Mouse (Mus musculus) MEL (cell line): ENCODE results near the gene Rab11fip3. TPM values are rescaled to one million over a fixed set of nuclear protein-coding genes. Genes with fewer than 3 reads are reported as not detected.

Experiments used
- DNase-seq: peaks from one replicate; pipeline ENCODE4 v3.0.0; 2011; ENCODE audit warnings: low read depth, low spot score
- H3K27ac ChIP-seq: 2 replicates; pipeline ENCODE4 v1.5.1; 2012; ENCODE audit warnings: low read depth, mild to moderate bottlenecking, control low read depth, low read length, moderate library complexity; ENCODE audit not compliant: control insufficient read depth
- H3K27me3 ChIP-seq, 2 experiments: fragments of 150-350 bp in 1 of 2; sonication (generic) in 1 of 2; 2 replicates each; pipeline ENCODE4 v1.6.1; 2012; ENCODE audit warnings: low read length in 2 of 2, mild to moderate bottlenecking in 2 of 2, improper control_type of control experiment in 1 of 2, moderate library complexity in 1 of 2; ENCODE audit not compliant: insufficient read depth in 2 of 2, control insufficient read depth in 1 of 2
- H3K36me3 ChIP-seq, 2 experiments: 2 replicates each; pipeline ENCODE4 v1.6.1; 2012 to 2014; ENCODE audit warnings: low read length in 2 of 2, improper control_type of control experiment in 1 of 2, inconsistent platforms in 1 of 2, mild to moderate bottlenecking in 1 of 2; ENCODE audit not compliant: insufficient read depth in 2 of 2, control insufficient read depth in 1 of 2
- H3K4me1 ChIP-seq, 2 experiments: fragments of 150-350 bp in 1 of 2; sonication (generic) in 1 of 2; 2 replicates each; pipeline ENCODE4 v1.6.1; 2012; ENCODE audit warnings: low read length in 2 of 2, improper control_type of control experiment in 1 of 2, mild to moderate bottlenecking in 1 of 2; ENCODE audit not compliant: insufficient read depth in 2 of 2, control insufficient read depth in 1 of 2
- H3K4me3 ChIP-seq, 2 experiments: fragments of 150-350 bp in 1 of 2; sonication (generic) in 1 of 2; 2 replicates each; pipeline ENCODE4 v1.5.1; 2012; ENCODE audit warnings: low read depth in 2 of 2, low read length in 2 of 2, mild to moderate bottlenecking in 2 of 2, moderate library complexity in 2 of 2, control low read depth in 1 of 2, improper control_type of control experiment in 1 of 2; ENCODE audit not compliant: control insufficient read depth in 1 of 2, insufficient read depth in 1 of 2
- H3K79me2 ChIP-seq: 2 replicates; pipeline ENCODE4 v1.6.1; 2012; ENCODE audit warnings: mild to moderate bottlenecking, low read length, moderate library complexity; ENCODE audit not compliant: control insufficient read depth, poor library complexity, insufficient read depth
- H3K9ac ChIP-seq: 2 replicates; pipeline ENCODE4 v1.6.1; 2012; ENCODE audit warnings: low read depth, mild to moderate bottlenecking, control low read depth, low read length, moderate library complexity; ENCODE audit not compliant: control insufficient read depth, poor library complexity, severe bottlenecking
- H3K9me3 ChIP-seq: fragments of 150-350 bp; sonication (generic); replicated peaks from 2 replicates; pipeline ENCODE4 v1.6.1; 2012; ENCODE audit warnings: mild to moderate bottlenecking, low read length, improper control_type of control experiment, moderate library complexity; ENCODE audit not compliant: insufficient read depth
- BHLHE40 ChIP-seq: IDR thresholded peaks from 2 replicates; pipeline ENCODE4 v1.6.1; 2012; ENCODE audit warnings: low read depth, mild to moderate bottlenecking, inconsistent platforms, low read length, improper control_type of control experiment, borderline replicate concordance
- CHD1 ChIP-seq: IDR thresholded peaks from 2 replicates; pipeline ENCODE4 v1.6.1; 2012; ENCODE audit warnings: low read depth, mild to moderate bottlenecking, inconsistent platforms, low read length, improper control_type of control experiment
- CHD2 ChIP-seq: IDR thresholded peaks from 2 replicates; pipeline ENCODE4 v1.6.1; 2011; ENCODE audit warnings: low read length, improper control_type of control experiment
- CTCF ChIP-seq, 3 experiments: IDR thresholded peaks in 2 of 3; conservative IDR thresholded peaks in 1 of 3; 2 replicates each; pipeline ENCODE4 v1.5.1; 2011 to 2012; ENCODE audit warnings: low read length in 3 of 3, low read depth in 2 of 3, mild to moderate bottlenecking in 2 of 3, improper control_type of control experiment in 1 of 3, inconsistent platforms in 1 of 3, mixed read lengths in 1 of 3, moderate library complexity in 1 of 3; ENCODE audit not compliant: control insufficient read depth in 1 of 3, insufficient read depth in 1 of 3, poor library complexity in 1 of 3, severe bottlenecking in 1 of 3
- E2F4 ChIP-seq: IDR thresholded peaks from 2 replicates; pipeline ENCODE4 v1.6.1; 2011; ENCODE audit warnings: low read depth, low read length, improper control_type of control experiment, borderline replicate concordance
- ETS1 ChIP-seq: IDR thresholded peaks from 2 replicates; pipeline ENCODE4 v1.6.1; 2012; ENCODE audit warnings: low read depth, mild to moderate bottlenecking, inconsistent platforms, low read length, improper control_type of control experiment, moderate library complexity
- GABPA ChIP-seq: IDR thresholded peaks from 2 replicates; pipeline ENCODE4 v1.6.1; 2012; ENCODE audit warnings: low read depth, mild to moderate bottlenecking, inconsistent platforms, low read length, improper control_type of control experiment, moderate library complexity
- GATA1 ChIP-seq: IDR thresholded peaks from 2 replicates; pipeline ENCODE4 v1.6.1; 2011; ENCODE audit warnings: low read depth, low read length, improper control_type of control experiment
- JUND ChIP-seq: IDR thresholded peaks from 2 replicates; pipeline ENCODE4 v1.6.1; 2011; ENCODE audit warnings: low read depth, mild to moderate bottlenecking, improper control_type of control experiment, low read length
- KAT2A ChIP-seq: conservative IDR thresholded peaks from 2 replicates; pipeline ENCODE4 v1.6.1; 2012; ENCODE audit warnings: low read depth, low read length, improper control_type of control experiment, inconsistent platforms
- MAX ChIP-seq: IDR thresholded peaks from 2 replicates; pipeline ENCODE4 v1.6.1; 2011; ENCODE audit warnings: low read length, improper control_type of control experiment
- MAZ ChIP-seq: IDR thresholded peaks from 2 replicates; pipeline ENCODE4 v1.6.1; 2012; ENCODE audit warnings: low read depth, mild to moderate bottlenecking, inconsistent platforms, low read length, improper control_type of control experiment
- MEF2A ChIP-seq: IDR thresholded peaks from 2 replicates; pipeline ENCODE4 v1.6.1; 2014; ENCODE audit warnings: low read depth, mild to moderate bottlenecking, inconsistent platforms, low read length, improper control_type of control experiment; ENCODE audit not compliant: poor library complexity, insufficient replicate concordance, severe bottlenecking; ENCODE audit errors: extremely low read depth
- MXI1 ChIP-seq: IDR thresholded peaks from 2 replicates; pipeline ENCODE4 v1.6.1; 2011; ENCODE audit warnings: mild to moderate bottlenecking, low read depth, low read length, improper control_type of control experiment
- MYB ChIP-seq: IDR thresholded peaks from 2 replicates; pipeline ENCODE4 v1.6.1; 2011; ENCODE audit warnings: mild to moderate bottlenecking, low read depth, low read length, improper control_type of control experiment
- MYC ChIP-seq: IDR thresholded peaks from 2 replicates; pipeline ENCODE4 v1.6.1; 2011; ENCODE audit warnings: low read depth, mild to moderate bottlenecking, low read length, improper control_type of control experiment, moderate library complexity
- NRF1 ChIP-seq: IDR thresholded peaks from 2 replicates; pipeline ENCODE4 v1.6.1; 2014; ENCODE audit warnings: low read depth, mild to moderate bottlenecking, inconsistent platforms, low read length, improper control_type of control experiment, moderate library complexity; ENCODE audit not compliant: poor library complexity, insufficient read depth, severe bottlenecking
- POLR2A ChIP-seq, 2 experiments: IDR thresholded peaks; 2 replicates each; pipeline ENCODE4 v1.6.1; 2011 to 2012; ENCODE audit warnings: low read length in 2 of 2, mild to moderate bottlenecking in 2 of 2, control low read depth in 1 of 2, improper control_type of control experiment in 1 of 2, low read depth in 1 of 2, moderate library complexity in 1 of 2; ENCODE audit not compliant: control insufficient read depth in 1 of 2, insufficient read depth in 1 of 2, poor library complexity in 1 of 2
- POLR2AphosphoS2 ChIP-seq: IDR thresholded peaks from 2 replicates; pipeline ENCODE4 v1.6.1; 2011; ENCODE audit warnings: low read length, improper control_type of control experiment
- POLR2AphosphoS5 ChIP-seq: IDR thresholded peaks from 2 replicates; pipeline ENCODE4 v1.6.1; 2012; ENCODE audit warnings: low read depth, borderline replicate concordance, mild to moderate bottlenecking, inconsistent platforms, low read length, moderate library complexity, mixed read lengths
- SIN3A ChIP-seq: IDR thresholded peaks from 2 replicates; pipeline ENCODE4 v1.6.1; 2012; ENCODE audit warnings: low read length, improper control_type of control experiment, inconsistent platforms
- SMC3 ChIP-seq: IDR thresholded peaks from 2 replicates; pipeline ENCODE4 v1.6.1; 2011; ENCODE audit warnings: low read depth, low read length, improper control_type of control experiment
- TAL1 ChIP-seq: IDR thresholded peaks from 2 replicates; pipeline ENCODE4 v1.6.1; 2012; ENCODE audit warnings: mild to moderate bottlenecking, inconsistent platforms, low read length, moderate library complexity, mixed read lengths
- TBP ChIP-seq: IDR thresholded peaks from 2 replicates; pipeline ENCODE4 v1.8.0; 2011; ENCODE audit warnings: low read depth, low read length, improper control_type of control experiment
- TCF12 ChIP-seq: IDR thresholded peaks from 2 replicates; pipeline ENCODE4 v1.6.1; 2014; ENCODE audit warnings: low read depth, mild to moderate bottlenecking, inconsistent platforms, low read length, improper control_type of control experiment, moderate library complexity
- USF1 ChIP-seq: IDR thresholded peaks from 2 replicates; pipeline ENCODE4 v1.6.1; 2014; ENCODE audit warnings: low read depth, mild to moderate bottlenecking, inconsistent platforms, low read length, improper control_type of control experiment, moderate library complexity
- ZC3H11A ChIP-seq: IDR thresholded peaks from 2 replicates; pipeline ENCODE4 v1.6.1; 2012; ENCODE audit warnings: low read depth, mild to moderate bottlenecking, inconsistent platforms, low read length, improper control_type of control experiment
- ZKSCAN1 ChIP-seq: IDR thresholded peaks from 2 replicates; pipeline ENCODE4 v1.6.1; 2012; ENCODE audit warnings: low read depth, mild to moderate bottlenecking, inconsistent platforms, low read length, improper control_type of control experiment, moderate library complexity
- ZNF384 ChIP-seq: IDR thresholded peaks from 2 replicates; pipeline ENCODE4 v1.6.1; 2012; ENCODE audit warnings: low read depth, mild to moderate bottlenecking, inconsistent platforms, low read length, improper control_type of control experiment
- polyA plus RNA-seq, 2 experiments: library from polyadenylated mRNA; stranded (reverse) in 1 of 2; unstranded in 1 of 2; fragments of >175 nt in 1 of 2; fragments of >200 nt in 1 of 2; gene quantifications; 2 replicates each; pipeline versions ENCODE4 v1.2.1 to v1.2.4; 2012; ENCODE audit warnings: low replicate concordance in 2 of 2, low read depth in 1 of 2; ENCODE audit not compliant: insufficient read length in 2 of 2, insufficient read depth in 1 of 2, missing spikeins in 1 of 2
- total RNA-seq: library from RNA; depleted of rRNA; stranded (reverse); fragments of 300-350 nt; gene quantifications from 2 replicates; pipeline ENCODE4 v1.2.3, GENCODE M21; 2012

Gene Rab11fip3
- total and polyA plus RNA-seq, 3 experiments, result 3.2 to 18.9 TPM; not detected in 1

DNA sequence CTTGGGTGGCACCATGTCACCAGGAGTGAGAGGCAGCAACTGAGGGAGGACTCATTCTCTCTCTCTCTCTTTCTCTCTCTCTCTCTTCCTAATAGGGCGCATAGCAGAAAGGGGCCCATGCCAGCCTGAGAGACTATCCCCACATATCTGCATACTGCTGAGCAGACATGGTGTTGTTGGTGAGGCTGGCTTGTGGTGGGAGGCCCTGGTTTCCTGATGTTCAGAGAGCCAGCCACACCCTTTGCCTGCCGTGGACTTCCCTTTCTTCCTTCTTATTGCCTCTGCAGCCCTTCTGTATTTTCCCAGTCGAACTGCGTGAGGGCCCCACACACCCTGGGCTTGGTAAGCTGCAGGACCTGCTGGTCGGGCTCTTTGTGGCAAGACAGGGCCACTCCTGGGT is 79.0 kb downstream of the Rab11fip3 start:
- peaks cover 0 to 2% of the 10 kb centered on the region in 2 experiments; a peak in 1 of 4 replicates for H3K36me3 ChIP-seq
- peak; percentile 68 for DNase-seq
- H3K4me1 ChIP-seq, result peaks cover 2 to 12% of the 10 kb centered on the region in 2 experiments; a peak in 2 of 4 replicates
- no peak overlapping the region; the same call in 1 of the 2 replicates for H3K27ac ChIP-seq
- TF ChIP-seq ZC3H11A (no peak), TAL1 (peak; percentile 5; the same call in 1 of the 2 replicates)
- no peaks in the 10 kb centered on the region for H3K27me3 ChIP-seq
- no peaks in the 10 kb centered on the region for H3K9me3 ChIP-seq
- no peak overlapping the region for H3K9ac ChIP-seq
- peaks cover 1% of the 10 kb centered on the region; the same call in 1 of the 2 replicates for H3K79me2 ChIP-seq
- H3K4me3 ChIP-seq, result no peak overlapping the region

DNA sequence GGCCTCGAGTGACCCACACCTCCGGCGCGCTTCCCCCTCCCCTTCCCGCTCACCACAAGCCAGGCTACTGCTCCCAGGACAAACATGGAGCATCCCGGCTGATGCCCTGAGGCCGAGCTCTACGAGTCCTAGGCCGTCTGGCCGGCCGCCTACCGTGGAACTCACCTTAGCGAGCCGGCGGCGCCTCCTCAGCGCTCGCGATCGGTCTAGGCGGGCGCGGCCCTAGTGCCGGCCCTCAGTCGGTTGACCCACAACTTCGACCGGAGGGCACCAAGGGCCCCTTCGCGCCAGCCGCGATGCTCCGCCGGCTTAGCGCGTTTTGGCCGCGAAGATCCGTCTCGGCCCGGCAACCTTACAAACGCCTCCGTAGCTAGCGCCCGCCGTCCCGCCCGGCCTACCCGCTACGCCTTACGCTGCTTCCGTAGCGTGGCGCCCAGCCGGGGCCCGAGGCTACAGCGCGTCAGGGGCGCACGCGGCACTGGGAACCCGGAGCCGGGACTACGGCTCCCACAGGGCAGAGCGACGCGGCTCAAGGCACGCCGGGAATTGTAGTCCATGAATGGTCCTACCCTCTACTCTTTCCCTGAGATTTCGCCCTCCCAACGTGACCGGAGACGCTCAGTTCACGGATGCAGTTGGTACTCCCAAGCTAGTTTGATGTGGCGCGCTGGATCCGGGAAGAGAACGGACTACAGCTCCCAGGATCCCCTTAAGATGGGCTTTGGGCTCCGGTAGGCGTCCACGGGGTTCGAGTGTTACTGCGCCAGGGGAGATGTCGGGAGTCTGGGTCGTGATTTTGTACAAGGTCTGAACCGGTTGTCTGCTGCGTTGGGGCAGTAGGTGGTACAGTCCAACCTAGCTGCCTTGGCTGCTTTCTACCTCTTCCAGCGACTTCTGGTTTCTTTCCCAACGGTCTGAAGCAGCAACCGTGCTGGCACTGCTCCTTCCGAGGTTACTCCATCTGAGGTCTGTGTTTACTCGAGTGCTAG is 83.8 kb downstream of the Rab11fip3 start, which contains the start of gene Capn15:
Capn15 (minus strand) TSS at position 491 of the 989 bp plus-strand sequence.
- DNase-seq, result peak; percentile 92
- H3K4me3 ChIP-seq, result peak within 1 kb of the TSS; percentile 63 to 69
- peak within 1 kb of the TSS; percentile 86 for H3K9ac ChIP-seq
- no peaks in the 10 kb centered on the region for H3K27me3 ChIP-seq
- H3K27ac ChIP-seq, result peak within 1 kb of the TSS; percentile 40
- peaks cover 0 to 13% of the 10 kb centered on the region in 2 experiments; a peak in 2 of 4 replicates for H3K36me3 ChIP-seq
- H3K79me2 ChIP-seq, result peaks cover 30% of the 10 kb centered on the region
- H3K4me1 ChIP-seq, result peaks cover 6 to 22% of the 10 kb centered on the region in 2 experiments; a peak in 3 of 4 replicates
- no peaks in the 10 kb centered on the region for H3K9me3 ChIP-seq
- 0 out of 2 replicates have a peak, but pooled peaks have one; percentile 8 for TF ChIP-seq USF1
- TF ChIP-seq MAZ, result 0 out of 2 replicates have a peak, but pooled peaks have one; percentile 33
- TF ChIP-seq TBP, result peak; percentile 15; the same call in 1 of the 2 replicates
- no peak for TF ChIP-seq MYB
- TF ChIP-seq TCF12, result 0 out of 2 replicates have a peak, but pooled peaks have one; percentile 14
- no peak for TF ChIP-seq MEF2A
- no peak for TF ChIP-seq ETS1
- TF ChIP-seq TAL1, result no peak
- TF ChIP-seq JUND, result no peak
- no peak for TF ChIP-seq SIN3A
- TF ChIP-seq POLR2AphosphoS2, result peak; percentile 62; the same call in 1 of the 2 replicates
- no peak for TF ChIP-seq GATA1
- peak; percentile 55; the same call in 1 of the 2 replicates for TF ChIP-seq NRF1
- TF ChIP-seq SMC3, result no peak
- peak; percentile 47; the same call in 1 of the 2 replicates for TF ChIP-seq MAX
- no peak for TF ChIP-seq CHD1
- no peak for TF ChIP-seq BHLHE40
- no peak for TF ChIP-seq GABPA
- no peak for TF ChIP-seq CTCF (IDR thresholded peaks at IDR 0.05 in 2 of 3, conservative IDR thresholded peaks at IDR 0.05 in 1 of 3; ENCODE audit: control insufficient read depth in 1 of 3, insufficient read depth in 1 of 3, low read depth in 2 of 3, low read length in 3 of 3, poor library complexity in 1 of 3, severe bottlenecking in 1 of 3)
- TF ChIP-seq E2F4, result no peak
- no peak for TF ChIP-seq CHD2
- no peak for TF ChIP-seq ZNF384
- peak; percentile 88 for TF ChIP-seq MYC
- no peak for TF ChIP-seq POLR2AphosphoS5
- TF ChIP-seq POLR2A (IDR thresholded peaks at IDR 0.05; ENCODE audit: control insufficient read depth in 1 of 2, insufficient read depth in 1 of 2, low read depth in 1 of 2, low read length in 2 of 2, poor library complexity in 1 of 2), result peak; percentile 67 to 68; a peak in 3 of 4 replicates
- TF ChIP-seq KAT2A, result peak; percentile 97
- peak; percentile 83 for TF ChIP-seq MXI1
- TF ChIP-seq ZKSCAN1, result no peak
